Mouse (Mus musculus): ENCODE results near the gene Sema7a.

Sema7a gene

DNA sequence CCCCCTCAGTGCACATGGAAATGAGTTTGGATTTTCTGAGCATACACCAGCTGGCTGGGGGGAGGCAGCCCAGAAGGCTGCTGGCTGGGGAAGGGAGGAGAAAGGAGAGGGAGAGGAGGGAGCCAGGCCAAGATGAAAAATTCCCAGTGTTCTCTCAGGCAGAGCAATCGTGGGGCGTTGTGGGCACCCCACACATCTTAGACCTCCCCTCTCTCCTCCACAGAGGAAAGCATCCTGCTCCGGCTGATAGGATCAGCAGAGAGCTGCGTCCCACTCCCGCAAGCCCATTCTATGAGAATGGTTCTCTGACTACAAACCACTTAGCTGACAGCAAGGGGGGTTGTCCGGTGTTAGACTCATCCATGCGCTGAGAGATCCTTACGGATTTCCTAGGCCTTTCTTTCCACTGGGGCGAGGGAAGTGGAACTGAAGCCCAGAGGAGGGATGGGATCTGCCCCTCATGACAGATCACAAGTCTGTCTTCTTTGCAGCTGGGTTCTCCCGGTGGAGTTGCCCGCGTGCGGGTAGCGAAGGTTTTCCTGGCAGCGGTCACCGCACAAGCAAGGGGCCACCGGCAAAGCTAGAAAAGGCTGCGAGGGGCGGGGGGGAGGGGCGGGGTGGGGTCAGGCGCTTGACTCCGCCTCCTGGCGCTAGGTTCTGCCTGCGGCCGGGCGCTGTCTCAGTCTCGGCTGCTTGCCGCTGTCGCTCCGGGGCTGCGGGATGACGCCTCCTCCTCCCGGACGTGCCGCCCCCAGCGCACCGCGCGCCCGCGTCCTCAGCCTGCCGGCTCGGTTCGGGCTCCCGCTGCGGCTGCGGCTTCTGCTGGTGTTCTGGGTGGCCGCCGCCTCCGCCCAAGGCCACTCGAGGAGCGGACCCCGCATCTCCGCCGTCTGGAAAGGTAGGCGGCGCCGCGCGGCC, at the start of gene Sema7a:
Gene Sema7a (plus strand): TSS at position 682 of the 918 bp plus-strand sequence.
- peak; percentile 68 for DNase-seq (ENCODE audit: low read depth, low spot score)

DNA sequence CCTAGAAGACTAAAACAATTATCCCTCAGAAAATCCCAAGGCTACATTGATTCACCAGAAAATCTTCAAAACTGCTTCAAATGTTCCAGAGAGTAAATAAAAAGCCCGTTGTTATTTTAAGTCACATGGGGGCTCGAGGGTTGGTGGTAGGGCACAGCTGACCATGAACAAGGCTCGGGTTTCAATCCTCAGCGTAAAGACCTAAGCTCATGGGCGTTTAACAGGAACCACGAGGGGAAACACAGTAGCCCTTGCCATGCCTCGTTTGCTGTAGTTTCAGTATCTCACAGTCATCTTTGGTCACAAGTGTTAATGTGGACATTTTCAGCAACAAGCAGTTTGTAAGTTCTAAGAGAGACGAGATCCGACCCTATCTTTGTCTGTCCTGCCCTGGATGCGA, 39.4 kb upstream of the Sema7a start:
- no peak for DNase-seq (ENCODE audit: low read depth, low spot score)

DNA sequence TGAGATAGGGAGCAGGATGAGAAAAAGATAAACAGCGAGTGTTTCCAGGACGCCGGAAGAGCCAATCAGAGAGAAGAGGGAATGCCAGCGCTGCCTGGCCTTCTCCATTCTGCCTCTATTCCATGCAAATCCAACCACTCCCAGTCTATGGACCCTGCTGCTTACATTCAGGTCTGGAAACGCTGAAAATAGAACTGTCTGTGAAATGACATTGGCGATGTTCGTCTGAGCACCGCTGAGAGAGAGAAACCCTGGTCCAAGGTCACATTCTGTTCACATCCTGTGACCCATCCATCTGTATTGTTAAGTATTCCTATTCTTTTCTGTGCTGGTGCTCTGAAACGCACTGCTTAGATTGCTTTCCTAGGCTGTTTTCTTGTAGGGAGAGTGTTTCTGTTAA, 38.7 kb upstream of the Sema7a start:
- DNase-seq (ENCODE audit: low read depth, low spot score): peak; percentile 62

DNA sequence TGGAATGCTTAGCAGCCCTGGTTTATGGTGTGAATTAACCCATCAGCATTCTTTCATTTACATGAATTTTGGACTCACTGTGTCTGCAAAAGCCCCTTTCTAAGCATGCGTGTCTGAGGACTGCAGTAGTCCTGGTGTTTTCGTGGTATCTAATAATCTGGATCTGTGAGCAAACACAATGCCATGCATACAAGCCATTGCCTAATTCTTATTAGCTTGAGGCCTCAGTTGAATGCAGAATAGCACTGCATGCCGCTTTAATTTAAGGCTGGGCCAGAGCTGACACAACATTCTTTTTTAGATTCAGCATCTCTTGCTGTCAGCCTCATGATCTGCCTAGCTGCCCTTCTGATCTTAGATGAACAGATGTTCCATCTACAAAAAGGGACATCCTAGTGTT, 38.3 kb upstream of the Sema7a start:
- DNase-seq (ENCODE audit: low read depth, low spot score): no peak

DNA sequence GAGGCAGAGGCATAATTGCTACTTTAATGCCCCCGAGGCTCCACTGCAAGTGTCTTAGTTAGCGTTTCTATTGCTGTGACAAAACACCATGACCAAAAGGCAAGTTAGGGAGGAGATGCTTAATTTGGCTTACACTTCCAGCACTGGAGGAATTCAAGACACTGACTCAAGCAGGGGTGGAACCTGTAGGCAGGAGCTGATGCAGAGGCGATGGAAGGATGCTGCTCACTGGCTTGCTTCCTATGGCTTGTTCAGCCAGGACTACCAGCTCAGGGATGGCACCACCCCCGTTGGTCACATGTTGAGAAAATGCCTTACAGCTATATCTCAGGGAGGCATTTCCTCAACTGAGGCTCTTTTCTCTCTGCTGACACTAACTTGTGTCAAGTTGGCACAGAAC, 37.8 kb upstream of the Sema7a start:
- DNase-seq (ENCODE audit: low read depth, low spot score): peak; percentile 85

DNA sequence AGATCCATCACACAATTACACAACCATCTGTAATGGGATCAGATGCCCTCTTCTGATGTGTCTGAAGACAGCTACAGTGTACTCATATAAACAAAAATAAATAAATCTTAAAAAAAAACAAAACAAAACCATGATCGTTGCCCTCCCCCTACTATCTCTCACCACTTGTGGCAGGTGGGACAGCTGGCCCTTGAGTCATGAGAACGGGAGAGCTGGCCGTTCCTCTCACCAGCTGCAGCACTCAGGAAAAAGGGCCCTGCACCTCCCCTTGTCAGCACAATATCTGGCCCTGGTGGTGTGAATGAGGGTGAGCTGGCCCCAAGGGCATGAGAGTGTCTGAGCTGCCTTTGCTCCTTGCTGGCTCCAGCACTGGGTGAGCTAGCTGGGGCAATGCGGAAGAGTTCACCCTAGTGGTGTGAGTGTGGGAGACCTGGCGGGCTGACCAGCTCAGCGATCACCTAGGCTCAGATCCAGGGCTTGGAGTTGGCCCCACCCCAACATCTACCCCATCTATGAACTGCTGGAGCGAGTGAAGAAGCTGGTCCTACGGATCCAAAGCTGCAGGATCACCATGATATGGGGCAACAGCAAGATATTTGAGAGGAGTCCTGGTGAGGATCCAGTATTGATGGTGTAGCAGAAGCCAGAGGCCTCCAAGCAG, 36.2 kb upstream of the Sema7a start:
- no peak for DNase-seq (ENCODE audit: low read depth, low spot score)

DNA sequence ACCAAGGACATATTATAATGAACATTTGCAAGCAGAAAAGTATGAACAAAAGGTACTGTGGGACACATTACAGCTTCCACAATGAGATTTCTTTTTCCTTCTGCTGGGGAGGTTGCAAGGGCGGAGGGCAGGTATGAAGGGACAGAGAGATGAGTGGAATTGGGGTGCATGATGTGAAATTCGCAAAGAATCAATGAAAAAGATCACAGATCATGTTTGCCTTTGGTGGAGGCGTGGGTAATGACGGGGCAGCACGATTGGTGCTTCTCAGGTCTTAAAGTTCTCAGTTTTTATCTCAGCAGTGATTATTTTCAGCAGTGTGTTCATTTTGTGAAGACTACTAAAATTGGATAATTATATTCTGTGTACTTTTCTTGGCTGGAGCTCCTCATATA, 35.7 kb upstream of the Sema7a start:
- no peak for DNase-seq (ENCODE audit: low read depth, low spot score)

DNA sequence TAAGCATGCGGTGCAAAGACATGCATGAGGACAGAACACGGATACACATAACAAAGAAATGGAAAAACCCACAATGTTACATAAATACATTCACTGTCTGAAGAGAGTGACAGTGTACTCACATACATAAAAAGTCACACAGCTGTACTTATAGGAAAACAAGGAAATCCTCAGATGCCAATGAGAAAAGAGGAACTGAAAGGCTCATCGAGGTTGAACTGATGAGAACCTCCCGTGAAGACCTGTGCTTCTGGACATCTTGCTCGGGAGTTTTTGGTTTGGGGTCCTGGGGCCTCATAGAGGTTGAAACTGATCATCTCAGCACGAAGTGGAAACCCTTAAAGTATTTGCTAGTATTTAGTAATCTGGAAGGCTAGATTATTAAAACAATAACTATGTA, 32.7 kb upstream of the Sema7a start:
- no peak for DNase-seq (ENCODE audit: low read depth, low spot score)

DNA sequence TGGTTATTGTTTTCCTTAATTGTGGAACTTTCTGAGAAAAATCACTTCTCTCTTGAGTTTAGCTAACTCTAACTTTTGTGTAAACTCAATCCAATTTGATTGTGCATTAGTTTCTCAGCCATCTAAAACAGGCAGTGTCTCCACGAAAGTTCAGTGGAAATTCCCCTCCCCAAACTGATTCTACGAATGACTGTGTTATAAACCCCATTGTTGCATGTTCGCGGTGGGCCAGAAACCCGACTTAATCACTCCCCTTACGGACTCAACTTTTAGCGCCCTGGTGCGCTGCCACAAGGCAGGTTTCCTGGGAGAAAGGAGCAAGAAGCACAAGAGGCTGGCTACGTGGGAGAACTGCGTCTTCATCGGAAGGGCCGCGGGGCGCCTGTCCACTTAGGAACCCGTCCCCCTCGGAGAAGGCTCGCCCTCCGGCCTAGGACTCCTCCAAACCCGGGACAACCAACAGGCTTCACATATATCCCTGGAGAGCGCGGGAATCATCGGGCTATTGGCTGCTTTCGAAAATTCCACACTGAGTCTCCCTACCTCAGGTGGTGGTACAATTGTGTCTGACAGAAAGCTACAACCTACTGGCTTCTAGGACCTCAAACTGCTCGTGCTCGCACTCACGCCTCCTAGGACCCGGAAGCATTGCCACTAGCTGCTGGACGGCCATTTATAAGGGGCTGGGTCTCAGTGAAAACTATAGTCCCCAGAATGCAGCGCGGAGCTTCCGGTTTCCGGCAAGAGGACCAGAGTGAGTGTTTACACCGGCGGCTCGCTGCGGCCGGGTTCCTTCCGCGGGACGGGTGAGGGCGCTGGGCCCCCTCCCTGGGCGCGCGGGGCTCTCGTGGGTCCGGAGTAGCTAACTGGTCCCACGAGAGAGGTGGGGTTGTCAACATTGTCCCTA, 29.4 kb upstream of the Sema7a start, which contains the start of gene Ubl7:
Gene Ubl7 (plus strand): TSS at position 726 of the 907 bp plus-strand sequence.
- DNase-seq (ENCODE audit: low read depth, low spot score): peak; percentile 94

DNA sequence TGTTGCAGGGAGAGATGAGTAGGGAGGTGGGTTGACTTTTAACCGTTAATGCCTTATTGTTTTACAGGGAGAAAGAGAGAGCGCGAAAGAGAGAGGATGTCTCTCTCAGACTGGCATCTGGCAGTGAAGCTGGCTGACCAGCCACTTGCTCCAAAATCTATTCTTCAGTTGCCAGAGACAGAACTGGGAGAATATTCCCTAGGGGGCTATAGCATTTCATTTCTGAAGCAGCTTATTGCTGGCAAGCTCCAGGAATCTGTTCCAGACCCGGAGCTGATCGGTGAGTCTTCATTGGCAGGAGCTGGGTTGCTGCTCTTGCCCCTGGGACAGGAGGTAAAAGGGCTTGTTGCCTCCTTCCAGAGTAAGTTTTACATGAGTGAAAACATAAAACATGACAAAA, 27.3 kb upstream of the Sema7a start:
- DNase-seq (ENCODE audit: low read depth, low spot score): no peak

DNA sequence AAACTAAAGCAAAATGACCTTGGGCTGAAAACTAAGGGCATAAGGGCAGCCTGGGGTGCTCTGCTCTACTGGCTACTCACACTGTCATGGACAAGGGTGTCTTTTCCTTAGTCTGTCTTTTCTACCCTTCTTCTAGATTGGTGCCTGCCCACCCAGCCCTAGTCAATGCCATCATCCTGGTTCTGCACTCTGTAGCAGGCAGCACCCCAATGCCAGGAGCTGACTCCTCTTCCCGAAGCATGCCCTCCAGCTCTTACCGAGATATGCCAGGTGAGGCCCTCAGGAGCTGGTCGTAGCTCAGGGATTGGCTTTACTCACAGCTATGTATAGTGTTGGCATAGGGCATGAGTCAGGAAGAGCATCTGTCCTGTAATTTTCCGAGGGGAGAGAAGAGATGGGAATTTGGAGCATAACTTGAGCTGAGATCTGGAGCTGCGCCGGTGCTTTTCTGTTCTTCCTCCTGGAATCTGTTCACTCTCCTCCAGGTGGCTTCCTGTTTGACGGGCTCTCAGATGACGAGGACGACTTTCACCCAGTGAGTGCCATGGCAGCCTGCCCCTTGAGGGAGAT, 18.3 kb upstream of the Sema7a start:
- DNase-seq (ENCODE audit: low read depth, low spot score): no peak

DNA sequence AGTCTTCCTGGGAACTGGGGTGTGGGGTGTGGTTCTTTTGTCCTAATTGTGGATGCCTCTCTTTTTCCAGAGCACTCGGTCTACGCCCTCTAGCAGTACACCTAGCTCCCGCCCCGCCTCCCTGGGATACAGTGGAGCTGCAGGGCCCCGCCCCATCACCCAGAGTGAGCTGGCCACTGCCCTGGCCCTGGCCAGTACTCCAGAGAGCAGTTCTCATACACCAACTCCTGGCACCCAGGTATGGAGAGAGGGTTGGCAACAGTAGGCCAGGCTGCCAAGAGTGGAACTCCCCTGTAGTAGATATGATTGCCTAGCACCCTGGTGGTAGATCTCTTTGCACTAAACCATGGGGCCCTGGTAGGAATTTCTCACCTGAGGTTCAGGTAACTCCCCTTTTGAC, 17.5 kb upstream of the Sema7a start:
- no peak for DNase-seq (ENCODE audit: low read depth, low spot score)

DNA sequence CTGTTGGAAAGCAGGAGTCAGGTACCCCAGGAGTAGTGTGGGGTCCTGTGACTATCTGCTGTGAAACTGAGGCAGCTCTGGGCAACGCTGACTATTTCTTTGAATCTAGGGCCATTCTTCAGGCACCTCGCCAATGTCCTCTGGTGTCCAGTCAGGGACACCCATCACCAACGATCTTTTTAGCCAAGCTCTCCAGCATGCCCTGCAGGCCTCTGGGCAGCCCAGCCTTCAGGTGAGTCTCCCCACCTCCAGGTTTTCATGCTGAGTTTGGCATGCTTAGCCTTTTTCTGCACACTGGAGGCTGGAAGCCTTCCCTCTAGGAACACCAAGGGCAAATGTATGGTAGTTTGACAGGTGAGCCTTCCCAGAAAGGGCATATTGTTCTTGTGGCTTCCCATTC, 16.9 kb upstream of the Sema7a start:
- DNase-seq (ENCODE audit: low read depth, low spot score): no peak

DNA sequence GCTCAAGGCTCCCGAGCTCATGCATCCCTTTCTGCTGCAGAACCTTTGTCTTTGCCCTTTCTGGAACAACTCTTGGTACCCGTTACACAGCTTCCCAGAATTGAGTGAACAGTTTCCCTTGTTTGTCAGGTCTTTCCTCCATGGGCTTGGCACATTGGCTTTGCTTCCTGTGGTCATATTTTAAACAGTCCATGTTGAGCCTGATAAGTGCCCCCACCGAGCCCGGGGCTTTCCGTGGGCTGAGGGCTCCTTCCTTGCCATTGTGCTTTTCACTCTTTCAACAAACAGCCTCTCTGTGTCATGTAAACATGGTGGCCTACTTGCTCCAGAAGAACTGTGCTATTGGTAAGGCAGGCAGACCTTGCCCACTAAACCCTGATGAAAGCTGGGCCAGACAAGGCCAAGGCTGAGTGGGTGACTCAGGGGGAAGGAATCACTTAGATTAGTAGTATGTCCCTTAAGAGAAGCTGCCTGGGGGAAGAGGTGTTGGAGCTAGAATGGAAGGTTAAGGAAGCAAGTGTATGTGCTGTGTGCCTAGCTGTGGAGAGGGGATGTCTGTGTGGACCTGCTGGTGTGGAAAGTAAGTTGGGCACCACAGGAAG, 8.6 kb upstream of the Sema7a start:
- DNase-seq (ENCODE audit: low read depth, low spot score): no peak

DNA sequence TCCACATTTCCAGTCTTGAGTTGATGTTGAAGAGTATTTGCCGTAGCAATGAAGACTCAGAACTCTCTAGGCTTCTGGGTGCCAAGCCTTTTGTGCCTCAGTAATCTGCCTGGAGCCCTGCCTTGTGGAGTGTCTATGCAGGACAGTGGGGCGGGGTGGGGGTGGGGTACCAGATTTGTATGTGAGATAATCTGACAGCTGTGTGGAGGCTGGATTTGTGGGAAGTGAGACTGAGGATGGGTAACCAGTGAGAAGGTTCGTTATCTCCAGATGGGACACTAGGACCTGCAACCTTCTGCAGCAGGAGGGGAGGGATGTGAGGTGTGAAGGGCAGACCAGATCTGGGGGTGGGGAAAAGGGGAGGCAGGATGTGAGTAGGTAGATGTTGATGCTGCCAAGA, 7.7 kb upstream of the Sema7a start:
- DNase-seq (ENCODE audit: low read depth, low spot score): no peak

DNA sequence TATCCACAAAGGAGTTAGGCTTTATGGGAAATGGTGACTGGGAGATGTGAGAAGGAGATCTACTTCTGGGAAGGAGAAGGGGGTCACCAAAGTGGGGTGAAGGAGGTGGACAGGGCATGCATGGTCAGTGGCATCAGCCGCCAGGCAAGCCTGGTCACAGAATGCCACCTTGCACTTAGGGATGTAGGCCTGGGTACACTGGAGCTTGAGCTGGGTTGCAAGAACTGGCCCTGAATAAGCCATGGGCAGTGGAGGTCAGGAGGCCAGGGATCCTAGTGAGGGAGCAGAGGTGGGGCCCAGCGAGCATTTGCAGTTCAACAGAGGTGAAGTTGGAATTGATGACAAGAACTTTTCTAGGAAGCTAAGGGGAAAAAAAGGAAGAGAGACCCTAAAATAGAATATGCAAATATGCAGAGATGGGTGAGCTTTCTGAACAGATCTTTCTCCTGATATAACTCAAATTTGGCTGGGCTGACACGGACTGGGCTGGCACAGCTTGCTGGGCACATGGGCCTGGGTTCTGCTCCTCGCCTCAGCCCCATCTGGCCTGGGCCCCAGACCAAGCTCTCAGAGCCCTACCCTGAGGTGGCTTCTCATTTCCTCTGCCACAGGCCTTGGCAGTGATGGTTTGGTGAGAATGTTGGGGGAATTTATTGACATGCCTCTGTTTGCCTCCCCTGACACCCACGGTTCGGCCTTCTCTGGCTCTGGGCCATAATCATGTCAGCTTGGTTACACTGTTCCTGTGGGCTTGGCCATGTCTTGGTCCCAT, 6.9 kb upstream of the Sema7a start:
- DNase-seq (ENCODE audit: low read depth, low spot score): no peak

DNA sequence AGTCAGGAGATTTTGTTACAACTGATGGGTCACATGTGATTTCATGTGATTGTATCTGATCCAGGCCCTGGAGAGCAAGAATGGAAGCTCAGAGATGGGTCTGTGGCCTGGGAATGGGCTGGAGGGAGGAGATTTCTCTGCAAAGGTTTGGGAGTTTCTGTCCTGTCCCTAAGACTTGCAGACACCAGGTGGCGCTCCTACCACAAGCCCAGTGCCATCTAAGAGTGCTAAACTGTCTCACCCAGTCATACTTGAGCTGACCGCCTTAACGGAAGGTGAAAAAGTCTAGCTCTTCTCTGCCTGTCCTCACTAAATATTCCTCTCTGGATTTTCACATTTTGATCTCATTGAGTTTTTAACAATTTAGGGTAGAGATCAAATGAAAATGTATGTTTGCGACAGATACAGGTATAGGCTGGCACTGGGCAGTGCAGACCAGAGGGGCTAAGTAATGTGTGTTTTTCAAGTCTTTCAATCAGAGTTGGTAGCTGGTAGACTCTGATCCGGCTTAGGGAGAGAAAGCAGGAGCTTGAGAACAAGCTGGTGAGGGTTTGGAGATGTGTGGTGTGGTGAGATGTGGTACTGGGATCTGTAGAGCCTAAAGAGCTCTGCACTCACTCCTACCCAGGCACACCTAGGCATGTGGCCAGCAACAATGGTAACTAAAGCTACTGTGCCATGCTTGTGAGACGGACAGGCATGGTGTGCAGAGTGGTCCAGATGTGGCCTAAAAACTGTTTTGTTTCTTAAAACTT, 4.1 kb upstream of the Sema7a start:
- DNase-seq (ENCODE audit: low read depth, low spot score): peak; percentile 88

DNA sequence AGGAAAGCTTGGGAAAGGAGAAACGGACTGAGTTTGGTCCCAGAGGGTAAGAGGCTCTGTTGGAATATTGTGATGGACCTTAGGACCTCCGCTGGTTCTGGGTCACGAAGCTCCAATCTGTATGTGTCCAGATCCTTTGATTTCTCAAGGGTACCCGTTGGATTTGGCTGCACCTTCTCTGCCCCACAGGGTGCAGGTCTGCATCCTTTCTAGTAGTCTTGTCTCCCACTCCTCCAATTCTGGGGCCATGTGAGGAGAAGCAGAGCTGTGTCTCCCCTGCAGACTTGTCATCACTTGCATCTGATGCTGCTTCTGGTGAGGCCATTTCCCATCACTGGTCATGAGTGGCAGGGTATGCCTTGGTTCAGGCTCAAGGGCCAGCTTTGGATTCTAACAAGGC, 2.7 kb upstream of the Sema7a start:
- DNase-seq (ENCODE audit: low read depth, low spot score): no peak

DNA sequence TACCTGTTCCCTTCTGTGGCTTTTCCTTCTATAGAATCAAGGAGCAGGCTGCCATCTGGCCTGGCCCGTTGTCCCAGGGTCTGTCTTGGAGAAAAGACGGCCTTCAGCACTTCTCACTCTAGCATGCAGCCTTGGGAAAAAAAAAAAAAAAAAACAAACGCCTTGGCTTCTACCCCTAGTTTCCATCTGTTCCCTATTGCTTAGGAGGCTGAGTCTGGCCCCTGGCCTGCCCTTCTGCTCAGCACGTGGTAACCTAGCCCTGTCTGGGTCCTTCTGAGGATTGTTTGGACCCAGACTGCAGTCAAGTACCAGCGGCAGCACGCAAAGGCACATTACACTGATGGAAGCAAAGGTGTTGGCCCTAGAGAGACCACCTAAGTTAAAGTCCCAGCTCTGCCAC, 2.3 kb upstream of the Sema7a start:
- no peak for DNase-seq (ENCODE audit: low read depth, low spot score)
